Mouse (Mus musculus) small intestine, adult 2 months (tissue): ENCODE measurements at regions not wholly inside any gene's neighbourhood (a gene's known extent, or its start where the extent isn't known, plus 50 kb on each side); places are given as distances from the start of the nearest gene placed in this dataset.

ENCODE experiments used
- CTCF ChIP-seq: fragments of 200-500 bp; IDR thresholded peaks from 2 replicates; pipeline ENCODE4 v1.5.1; 2012; ENCODE audit warnings: low read depth, mild to moderate bottlenecking, control low read depth, inconsistent platforms, low read length, moderate library complexity, mixed read lengths; ENCODE audit not compliant: insufficient replicate concordance, insufficient read length; ENCODE audit errors: extremely low read depth
- POLR2A ChIP-seq: fragments of 200-500 bp; IDR thresholded peaks from 2 replicates; pipeline ENCODE4 v1.6.1; 2012; ENCODE audit warnings: low read depth, mild to moderate bottlenecking, control low read depth, inconsistent platforms, low read length, moderate library complexity

DNA sequence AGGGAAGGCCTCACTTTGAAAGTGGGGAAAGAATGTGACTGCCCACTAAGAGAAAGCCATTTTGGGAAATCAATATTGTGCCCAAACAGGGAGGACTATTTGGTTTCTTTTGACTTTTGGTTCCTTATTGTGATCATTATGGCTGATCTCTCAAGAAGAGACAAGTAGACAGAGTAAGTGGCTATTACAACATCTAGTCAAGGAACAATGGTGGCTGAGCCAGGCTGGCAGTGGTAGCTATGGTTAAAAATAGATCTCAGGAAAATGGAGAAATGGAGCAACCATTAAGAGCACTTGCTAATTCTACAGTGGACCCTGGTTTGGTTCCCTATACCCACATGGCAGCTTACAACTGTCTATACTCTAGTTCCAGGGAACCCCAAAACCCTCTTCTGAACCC lies 102.6 kb upstream of the Pde7b start:
- TF ChIP-seq CTCF: no peak
- TF ChIP-seq POLR2A: no peak
